Mouse (Mus musculus) gastrocnemius, adult 2 months (tissue): ENCODE measurements around the gene Gm6685. TPM values are rescaled to one million over a fixed set of nuclear protein-coding genes. Genes with fewer than 3 reads are reported as not detected.
A peak's percentile ranks its signal among the peaks of the same experiment; 100 is the strongest.
"Not testable (repeated sequence)": the region's sequence is repeated elsewhere in the genome, so short reads cannot be mapped to it uniquely, and the experiment has no call there.

Source experiments
- DNase-seq: peaks from one replicate; pipeline ENCODE4 v3.0.0; 2022
- H3K27ac ChIP-seq: fragments of 200-600 bp; 2 replicates; pipeline ENCODE4 v1.8.1; 2022; ENCODE audit warnings: mild to moderate bottlenecking
- H3K4me3 ChIP-seq: fragments of 200-600 bp; 2 replicates; pipeline ENCODE4 v1.8.1; 2022; ENCODE audit warnings: mild to moderate bottlenecking, moderate library complexity
- CTCF ChIP-seq: fragments of 200-600 bp; IDR thresholded peaks from 2 replicates; pipeline ENCODE4 v1.8.1; 2022; ENCODE audit warnings: antibody characterized with exemption, mild to moderate bottlenecking, moderate library complexity
- intact Hi-C: fragments of 180-260 bp; cut with DNase I; formaldehyde crosslinking; loops from one replicate; pipeline ENCODE4 v1.15.1; 2025
- long read RNA-seq, 2 experiments: library from polyadenylated mRNA; stranded (forward); transcript quantifications; one replicate each; pipeline ENCODE4 v2.0.0; 2021
- total RNA-seq, 2 experiments: library from RNA; stranded (reverse); gene quantifications; 2 replicates each; pipeline ENCODE4 v1.2.3; 2021

Gm6685 gene
- 1 to 10 TPM; 4.6 to 5.3 TPM for total RNA-seq
- long read RNA-seq, experiment 1 = 0 reads
- long read RNA-seq, experiment 2 = 0 reads

DNA sequence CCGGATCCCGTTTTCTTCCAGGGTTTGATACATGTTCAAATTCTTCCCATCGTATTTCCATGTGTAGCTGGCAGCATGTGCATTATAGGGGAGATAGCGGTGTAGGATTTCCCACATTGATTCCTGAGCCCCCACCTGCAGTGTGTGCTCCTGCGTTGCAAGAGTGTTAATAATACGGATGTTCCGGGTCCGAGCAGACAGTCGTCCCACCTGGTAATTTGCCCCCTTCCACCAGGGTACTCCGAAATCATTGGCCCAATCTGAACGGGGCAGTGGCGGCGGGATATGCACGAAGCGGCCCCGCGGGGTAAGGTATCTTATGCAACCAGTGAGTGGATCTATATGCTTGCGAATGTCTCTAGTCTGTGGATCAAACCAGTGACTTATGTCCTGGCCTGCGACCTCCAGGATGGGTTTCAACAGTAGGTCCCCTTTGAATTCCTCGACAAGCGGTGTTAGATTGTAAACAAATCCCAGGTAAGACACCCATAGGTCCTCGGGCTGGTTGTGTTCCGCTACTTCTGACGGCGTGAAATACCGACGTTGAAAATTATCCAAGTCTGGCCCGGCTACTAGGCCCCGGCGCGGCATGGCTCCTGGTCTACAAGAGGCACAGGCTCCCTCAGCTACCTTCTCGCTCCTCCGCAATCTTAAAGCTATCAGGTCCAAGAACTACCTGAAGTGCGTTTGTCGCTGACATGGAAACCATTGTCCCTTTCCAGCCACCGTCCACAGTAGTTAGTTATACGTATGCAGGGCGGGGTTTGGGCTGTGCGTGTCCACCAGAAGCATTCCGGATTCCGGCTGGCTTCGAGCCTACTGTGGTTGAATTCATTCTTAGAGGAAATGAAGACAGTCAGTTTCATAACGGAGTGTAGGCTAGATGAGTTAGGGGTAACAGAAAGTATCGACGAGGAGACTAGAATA lies at the start of gene Gm6685:
Gene Gm6685 (minus strand): TSS at position 644 of the 927 bp plus-strand sequence.
- DNase-seq = not testable (repeated sequence)
- peak within 1 kb of the TSS; percentile 59 for H3K27ac ChIP-seq
- peak within 1 kb of the TSS; percentile 67 for H3K4me3 ChIP-seq
- intact Hi-C loops = loop anchor here (5.0 kb wide), 1 partner anchor 248 kb away; no protein-coding TSS in a partner anchor

DNA sequence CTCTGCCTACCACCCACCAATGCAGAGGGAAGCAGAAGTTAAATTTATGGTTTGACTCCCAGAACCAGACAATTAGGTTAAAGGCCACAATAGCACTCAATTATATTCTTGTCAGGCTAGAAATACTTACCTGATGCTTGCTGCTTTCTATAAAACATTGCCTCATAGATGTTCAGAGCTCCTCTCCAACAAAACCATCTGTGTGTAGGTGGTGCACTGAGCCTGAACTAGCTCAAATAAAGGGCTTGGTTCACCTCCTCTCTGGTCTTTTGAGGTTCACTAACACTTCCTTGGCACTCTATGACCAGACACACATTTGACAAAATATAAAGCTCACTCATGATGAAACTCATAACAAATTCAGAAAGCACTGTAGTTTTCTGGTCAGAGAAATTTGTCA lies 36.2 kb upstream of the Gm6685 start:
- no peak for DNase-seq
- no peak for TF ChIP-seq CTCF
- Histone ChIP-seq H3K4me3 (no peak overlapping the region), H3K27ac (no peak overlapping the region)
- intact Hi-C loops = no loop called here

DNA sequence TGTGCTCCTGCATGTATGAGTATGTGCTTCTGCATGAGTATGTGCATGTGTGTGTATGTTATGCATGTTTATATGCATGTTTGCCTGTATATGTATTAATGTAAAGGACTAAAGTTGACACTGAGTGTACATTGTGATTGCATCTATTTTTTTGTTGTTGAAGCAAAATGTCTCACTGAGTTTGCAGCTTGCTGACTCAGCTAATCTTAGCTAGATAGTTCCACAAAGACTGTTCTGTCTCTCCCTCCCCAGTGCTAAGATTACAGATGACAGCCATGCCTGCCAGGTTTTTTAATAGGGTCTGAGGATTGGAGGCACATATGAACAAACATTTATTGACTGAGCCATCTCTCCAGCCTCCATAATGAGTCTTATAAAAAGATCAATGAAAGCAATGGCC lies 35.0 kb upstream of the Gm6685 start:
- no peak for DNase-seq
- no peak overlapping the region for H3K27ac ChIP-seq
- intact Hi-C loops = no loop called here
- TF ChIP-seq CTCF = no peak
- H3K4me3 ChIP-seq = no peak overlapping the region

DNA sequence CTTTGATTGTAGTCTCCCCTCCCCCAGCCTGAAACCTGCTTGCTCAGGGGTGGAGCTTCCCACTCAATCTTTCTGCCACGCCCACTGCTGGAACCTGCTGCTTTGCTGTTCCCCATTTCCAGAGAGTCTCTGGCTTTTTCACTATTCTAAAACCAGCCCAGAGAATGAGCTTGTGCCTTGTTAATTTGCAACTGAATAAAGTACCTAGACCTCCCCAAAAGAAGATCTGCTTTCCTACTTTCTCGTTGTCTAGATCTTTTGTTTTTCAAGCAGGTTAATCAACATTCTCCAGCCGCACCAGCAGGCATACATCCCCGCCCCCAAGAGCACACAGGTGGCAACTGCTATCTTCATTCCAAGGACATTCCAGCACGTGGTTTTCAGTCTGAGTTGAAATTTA lies 31.7 kb upstream of the Gm6685 start:
- H3K27ac ChIP-seq, intact Hi-C loops, DNase-seq, H3K4me3 ChIP-seq: not testable (repeated sequence)

DNA sequence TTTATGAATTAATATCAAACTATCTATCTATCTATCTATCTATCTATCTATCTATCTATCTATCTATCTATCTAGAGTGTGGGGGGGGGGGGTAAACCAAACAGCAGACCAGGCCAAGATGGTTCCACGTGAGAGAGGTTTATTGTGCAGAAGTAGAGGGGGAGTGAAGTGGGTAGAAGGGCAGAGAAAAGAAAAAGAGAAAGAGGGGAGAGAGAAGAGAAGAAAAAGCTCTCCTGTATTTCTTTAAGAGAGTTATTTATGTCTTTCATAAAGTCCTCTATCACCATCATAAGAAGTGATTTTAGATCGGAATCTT lies 26.2 kb upstream of the Gm6685 start:
- Histone ChIP-seq H3K27ac (no peak overlapping the region), H3K4me3 (peak overlapping the region; percentile 71)
- TF ChIP-seq CTCF = no peak
- DNase-seq = no peak
- intact Hi-C loops = no loop called here

DNA sequence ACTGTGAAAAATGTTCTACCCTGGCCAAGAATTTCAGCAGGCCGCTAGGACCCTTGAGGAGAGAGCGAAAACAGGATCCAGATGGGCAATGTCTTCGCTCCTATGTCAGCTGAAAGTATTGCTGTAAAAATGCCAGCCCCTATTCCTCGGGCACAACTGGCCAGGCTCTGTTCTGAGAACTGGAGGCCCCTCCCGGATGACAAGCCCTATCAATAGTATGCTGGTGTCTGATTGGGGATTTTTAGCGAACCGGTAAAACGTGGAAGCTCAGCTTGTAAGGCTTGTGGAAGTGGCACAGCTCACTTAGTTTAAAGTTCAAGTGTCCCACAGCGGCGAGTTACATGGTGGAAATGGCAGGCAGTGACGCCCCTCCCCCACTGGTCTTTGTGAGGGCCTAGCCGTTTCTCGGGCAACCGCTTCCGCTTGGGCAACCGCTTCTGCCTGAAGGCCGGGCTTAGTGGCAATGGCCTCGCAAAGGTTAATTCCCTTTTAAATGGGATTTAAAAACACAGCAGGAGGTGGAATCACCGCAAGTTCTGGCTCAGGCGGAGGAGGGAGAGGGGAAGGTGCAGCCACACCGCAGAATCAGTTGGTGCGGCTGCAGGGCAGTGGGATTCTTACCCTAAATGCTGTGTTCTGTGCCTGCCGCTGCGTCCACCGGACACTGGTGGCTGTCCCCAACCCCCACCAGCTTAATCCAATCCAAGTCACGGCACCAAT lies 25.7 kb upstream of the Gm6685 start:
- DNase-seq = peak; percentile 80
- peak overlapping the region; percentile 52 for H3K27ac ChIP-seq
- peak overlapping the region; percentile 71 for H3K4me3 ChIP-seq
- intact Hi-C loops = no loop called here
- no peak for TF ChIP-seq CTCF

DNA sequence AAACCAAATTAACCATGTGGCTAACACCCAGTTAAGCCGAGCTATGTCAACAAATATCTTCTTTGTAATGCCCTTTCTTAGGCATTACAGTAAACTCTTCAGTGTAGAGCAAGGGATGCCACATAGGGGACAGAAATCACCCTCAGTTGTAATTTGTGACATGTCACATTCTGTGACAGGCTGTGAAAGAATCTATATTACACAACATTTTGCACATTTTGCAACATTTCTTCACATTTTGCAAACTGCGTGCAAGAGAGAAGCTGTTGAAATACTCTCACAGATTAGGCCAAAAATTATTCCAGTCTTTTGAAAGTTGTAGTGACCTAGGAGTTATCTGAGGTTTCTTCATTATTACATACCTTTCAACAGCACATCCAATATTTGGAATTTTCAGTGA lies 3.8 kb upstream of the Gm6685 start:
- intact Hi-C loops = loop anchor here (5.0 kb wide), 1 partner anchor 244 kb away; no protein-coding TSS in a partner anchor
- Histone ChIP-seq H3K4me3 (no peak overlapping the region), H3K27ac (no peak overlapping the region)
- DNase-seq = no peak
- TF ChIP-seq CTCF = no peak

DNA sequence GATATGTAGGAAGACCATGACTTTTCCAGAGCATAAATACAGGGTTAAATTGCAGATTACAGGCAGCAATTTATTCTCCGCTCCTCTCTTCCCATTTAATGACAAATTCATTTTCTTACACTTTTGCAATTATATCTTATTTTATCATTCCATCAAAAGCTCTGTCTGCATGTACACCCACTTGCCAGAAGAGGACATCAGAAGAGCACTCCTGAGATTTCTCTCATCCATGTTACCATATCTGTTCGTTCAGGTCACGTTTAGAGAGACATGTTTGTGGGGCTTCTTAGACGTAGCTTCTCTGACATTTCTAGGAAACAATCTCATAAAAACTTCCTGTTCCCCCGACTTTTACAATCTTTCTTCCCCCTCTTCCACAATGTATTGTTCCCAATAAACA lies 2.2 kb upstream of the Gm6685 start:
- peak; percentile 65 for TF ChIP-seq CTCF
- no peak for DNase-seq
- H3K4me3 ChIP-seq = no peak overlapping the region
- intact Hi-C loops = loop anchor here (5.0 kb wide), 1 partner anchor 245 kb away; no protein-coding TSS in a partner anchor
- no peak overlapping the region for H3K27ac ChIP-seq

DNA sequence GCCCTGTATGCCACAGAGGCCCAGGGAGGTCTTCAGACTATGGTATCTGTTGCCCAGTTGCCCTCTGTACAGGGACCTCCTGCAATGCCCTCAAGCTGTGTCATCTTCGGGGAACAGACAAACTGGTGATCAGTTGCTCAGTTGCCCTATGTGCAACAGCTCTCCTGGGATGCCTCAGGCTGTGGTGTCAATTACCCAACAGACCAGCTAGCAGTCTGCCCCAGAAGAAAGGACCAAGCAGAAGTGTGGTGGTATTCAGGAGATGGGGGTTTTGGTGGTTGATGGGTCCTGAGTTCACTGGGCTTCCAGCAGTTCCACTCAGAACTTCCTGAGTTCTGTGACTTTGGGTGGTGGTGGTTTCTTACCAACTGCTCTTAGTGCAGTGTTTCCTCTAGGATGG lies 11.8 kb downstream of the Gm6685 start:
- no peak overlapping the region for H3K4me3 ChIP-seq
- DNase-seq = no peak
- intact Hi-C loops = no loop called here
- no peak overlapping the region for H3K27ac ChIP-seq
- TF ChIP-seq CTCF = no peak

DNA sequence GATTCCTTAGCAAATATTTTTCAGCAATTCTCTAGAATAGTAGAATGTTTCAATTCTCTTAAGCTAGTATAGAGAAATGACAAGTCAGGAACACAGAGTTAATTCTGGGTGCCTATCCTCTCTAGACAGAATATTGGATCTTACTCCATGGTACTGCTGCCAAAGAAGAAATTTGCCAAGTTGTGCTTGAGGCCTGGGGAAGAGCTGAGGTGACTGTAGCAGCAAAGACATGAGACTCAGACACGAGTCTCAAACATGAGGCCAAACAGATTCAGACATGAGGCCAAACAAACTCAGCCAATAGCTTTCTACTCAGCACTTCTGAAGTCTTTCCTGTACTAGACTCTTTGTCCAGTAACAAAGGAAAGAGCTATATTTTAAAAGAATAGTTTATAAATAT lies 26.3 kb downstream of the Gm6685 start:
- Histone ChIP-seq H3K27ac (no peak overlapping the region), H3K4me3 (no peak overlapping the region)
- TF ChIP-seq CTCF = no peak
- intact Hi-C loops = no loop called here
- DNase-seq = no peak

DNA sequence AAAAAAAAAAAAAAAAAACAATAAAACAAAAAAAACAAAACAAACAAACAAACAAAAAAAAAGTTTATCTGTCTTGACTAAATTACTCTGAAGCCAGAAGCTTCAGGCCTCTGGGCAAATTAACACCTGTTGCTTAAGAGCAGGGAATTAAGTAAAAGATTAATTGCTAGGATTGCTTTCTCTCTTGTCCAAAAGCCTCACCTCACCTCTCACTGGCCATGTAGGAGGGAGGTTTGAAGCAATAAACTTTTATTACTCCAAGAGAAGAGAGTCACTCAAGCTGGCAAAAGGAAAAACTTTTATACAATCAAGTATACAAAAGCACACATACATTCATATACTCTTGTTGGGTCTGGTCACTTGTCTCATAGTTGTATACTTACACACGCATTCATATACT lies 31.9 kb downstream of the Gm6685 start:
- no peak for TF ChIP-seq CTCF
- Histone ChIP-seq H3K27ac (no peak overlapping the region), H3K4me3 (no peak overlapping the region)
- no peak for DNase-seq
- intact Hi-C loops = no loop called here

DNA sequence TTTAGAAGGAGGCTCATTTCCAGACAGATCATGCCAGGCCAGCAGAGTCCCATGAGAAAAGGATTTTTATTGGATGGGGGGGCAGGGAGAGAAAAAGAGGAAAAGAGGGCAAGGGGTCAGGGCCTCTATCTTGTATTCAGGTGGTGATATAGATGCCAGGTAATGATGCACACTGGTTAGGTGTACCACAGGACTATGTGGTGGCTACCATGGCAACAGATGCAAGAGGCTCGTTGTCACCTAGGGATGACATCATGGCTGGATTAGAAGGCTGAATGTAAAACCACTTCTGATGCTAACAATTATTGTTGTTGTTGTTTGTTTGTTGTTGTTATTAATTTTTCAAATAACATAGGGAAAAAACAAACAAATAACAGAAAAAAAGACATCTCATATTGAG lies 49.2 kb downstream of the Gm6685 start:
- intact Hi-C loops = no loop called here
- no peak for DNase-seq
- no peak for TF ChIP-seq CTCF
- Histone ChIP-seq H3K27ac (no peak overlapping the region), H3K4me3 (no peak overlapping the region)

Other genes with a start within 250 kb of the Gm6685 start
- 1 to 10 TPM; 6.6 to 8.4 TPM for gene Ccdc85a, start 244.5 kb upstream of the Gm6685 start, total RNA-seq